Mouse (Mus musculus) lung, postnatal 0 days (tissue): ENCODE data around the gene Cfap45. TPM values are rescaled to one million over a fixed set of nuclear protein-coding genes. Genes with fewer than 3 reads are reported as not detected.
A peak's percentile ranks its signal among the peaks of the same experiment; 100 is the strongest.

Source experiments
- ATAC-seq: fragments of 200-750 bp; cut with Nextera tagmentation; 2 replicates; pipeline ENCODE4 v1.8.0; 2017; ENCODE audit warnings: moderate library complexity
- DNase-seq: peaks from one replicate; pipeline ENCODE4 v3.0.0-alpha.2; 2016; ENCODE audit warnings: low spot score
- H3K27ac ChIP-seq: fragments of 300-500 bp; sonication (generic); 2 replicates; pipeline ENCODE4 v1.5.1; 2014; ENCODE audit warnings: antibody characterized with exemption, mild to moderate bottlenecking, low read length, mixed read lengths
- H3K27me3 ChIP-seq: fragments of 300-500 bp; sonication (generic); replicated peaks from 2 replicates; pipeline ENCODE4 v1.6.1; 2014; ENCODE audit warnings: low read length, mixed read lengths; ENCODE audit not compliant: insufficient read depth
- H3K36me3 ChIP-seq: fragments of 300-500 bp; sonication (generic); 2 replicates; pipeline ENCODE4 v1.6.1; 2014; ENCODE audit warnings: low read length, mixed read lengths; ENCODE audit not compliant: insufficient read depth
- H3K4me1 ChIP-seq: fragments of 300-500 bp; sonication (generic); 2 replicates; pipeline ENCODE4 v1.6.1; 2014; ENCODE audit warnings: antibody characterized with exemption, low read depth, low read length, mixed read lengths; ENCODE audit not compliant: insufficient read depth
- H3K4me2 ChIP-seq: fragments of 300-500 bp; sonication (generic); replicated peaks from 2 replicates; pipeline ENCODE4 v1.6.1; 2014; ENCODE audit warnings: low read depth, mild to moderate bottlenecking, low read length, moderate library complexity, mixed read lengths
- H3K4me3 ChIP-seq: fragments of 300-500 bp; sonication (generic); 2 replicates; pipeline ENCODE4 v1.5.1; 2014; ENCODE audit warnings: low read depth, low read length
- H3K9ac ChIP-seq: fragments of 300-500 bp; sonication (generic); replicated peaks from 2 replicates; pipeline ENCODE4 v1.6.1; 2014; ENCODE audit warnings: low read depth, mild to moderate bottlenecking
- H3K9me3 ChIP-seq: fragments of 300-500 bp; sonication (generic); 2 replicates; pipeline ENCODE4 v1.6.1; 2016; ENCODE audit warnings: low read length, mixed read lengths
- CTCF ChIP-seq: IDR thresholded peaks from 2 replicates; pipeline ENCODE4 v1.5.1; 2016; ENCODE audit warnings: antibody characterized with exemption, mild to moderate bottlenecking
- EP300 ChIP-seq: IDR thresholded peaks from 2 replicates; pipeline ENCODE4 v1.6.1; 2016; ENCODE audit warnings: antibody characterized with exemption, mild to moderate bottlenecking, control low read depth
- WGBS: fragments of 180-500 bp; shearing (Covaris S2); extraction: QIAGEN DNeasy Blood & Tissue Kit; methylation state at CpG from one replicate; pipeline ENCODE4 v1.1.7; 2014; 5-methylcytosine and 5-hydroxymethylcytosine counted together
- polyA plus RNA-seq: library from polyadenylated mRNA; unstranded; fragments of >200 nt; fragmentation: Nextera tagmentation; extraction: Ambion mirVana; gene quantifications from 2 replicates; pipeline ENCODE4 v1.2.1, GENCODE M21; 2015

The Cfap45 gene
- polyA plus RNA-seq, 1 experiment from 2014 or later, result 12.2 TPM

DNA sequence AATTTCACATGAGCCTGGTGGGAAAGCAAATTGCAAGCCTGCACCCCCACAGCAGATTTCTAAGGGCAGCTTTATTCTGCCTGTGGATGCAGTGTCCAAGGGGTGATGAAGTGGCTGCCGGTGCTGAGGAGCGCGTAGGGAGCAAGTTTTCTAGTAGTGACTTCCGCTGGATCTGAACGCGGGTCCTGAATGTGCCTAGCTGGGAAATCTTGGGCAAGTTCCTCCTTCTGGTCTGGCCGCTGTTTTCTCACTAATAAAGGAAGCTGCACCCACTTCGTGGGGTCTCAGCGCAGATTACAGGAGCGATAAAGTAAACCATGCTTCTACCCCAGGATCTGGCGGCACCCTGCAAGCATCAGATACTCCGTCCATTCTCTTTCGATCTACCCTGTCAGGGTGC is 39.5 kb upstream of the Cfap45 start:
- no peaks in the 10 kb centered on the region for H3K4me1 ChIP-seq
- WGBS, result 11% methylated on average over 13 of the region's 13 CpGs
- H3K36me3 ChIP-seq, result no peaks in the 10 kb centered on the region
- H3K4me2 ChIP-seq, result peak overlapping the region; percentile 72
- peak overlapping the region; percentile 32; the same call in 1 of the 2 replicates for H3K4me3 ChIP-seq
- H3K27ac ChIP-seq, result 0 out of 2 replicates have a peak overlapping the region, but pooled peaks have one; percentile 38
- no peak for TF ChIP-seq EP300
- DNase-seq (no peak), ATAC-seq (no peak)
- H3K9ac ChIP-seq, result no peak overlapping the region
- H3K9me3 ChIP-seq, result no peaks in the 10 kb centered on the region
- H3K27me3 ChIP-seq, result no peaks in the 10 kb centered on the region

GRCm38 (mm10) chr1:172481540-172482280 is 38.9 kb upstream of the Cfap45 start, which contains the start of gene Igsf9:
Igsf9 (plus strand) TSS chr1:172481788.
- no peaks in the 10 kb centered on the region for H3K9me3 ChIP-seq
- no peaks in the 10 kb centered on the region for H3K4me1 ChIP-seq
- peak within 1 kb of the TSS; percentile 38 for H3K27ac ChIP-seq
- ATAC-seq (peak; percentile 95), DNase-seq (peak; percentile 93)
- no peaks in the 10 kb centered on the region for H3K27me3 ChIP-seq
- no peak within 1 kb of the TSS for H3K9ac ChIP-seq
- WGBS, result under 1% methylated on average over 37 of the region's 38 CpGs
- H3K4me3 ChIP-seq, result peak within 1 kb of the TSS; percentile 32
- no peaks in the 10 kb centered on the region for H3K36me3 ChIP-seq
- TF ChIP-seq CTCF (peak; percentile 80), EP300 (no peak)
- peak within 1 kb of the TSS; percentile 72 for H3K4me2 ChIP-seq

- Histone ChIP-seq H3K27ac (no peak overlapping the region), H3K9ac (no peak overlapping the region), H3K4me3 (no peak overlapping the region), H3K4me1 (no peaks in the 10 kb centered on the region), H3K27me3 (no peaks in the 10 kb centered on the region), H3K9me3 (no peaks in the 10 kb centered on the region), H3K36me3 (no peaks in the 10 kb centered on the region), H3K4me2 (peak overlapping the region; percentile 72)
- no peak for ATAC-seq
- TF ChIP-seq CTCF (no peak), EP300 (no peak)
- 13% methylated on average over 12 of the region's 12 CpGs for WGBS
- DNase-seq, result no peak
Measured at GRCm38 (mm10) chr1:172482518-172483360, 37.9 kb upstream of the Cfap45 start.

GRCm38 (mm10) chr1:172483361-172483660 is 37.3 kb upstream of the Cfap45 start:
- WGBS, result 38% methylated on average over 4 of the region's 4 CpGs
- no peak for TF ChIP-seq CTCF
- TF ChIP-seq EP300, result no peak
- DNase-seq, result no peak
- Histone ChIP-seq H3K9ac (no peak overlapping the region), H3K4me2 (no peak overlapping the region), H3K36me3 (no peaks in the 10 kb centered on the region), H3K4me3 (no peak overlapping the region), H3K4me1 (no peaks in the 10 kb centered on the region), H3K9me3 (no peaks in the 10 kb centered on the region), H3K27ac (no peak overlapping the region), H3K27me3 (no peaks in the 10 kb centered on the region)
- ATAC-seq, result no peak

- TF ChIP-seq EP300 (no peak), CTCF (no peak)
- Histone ChIP-seq H3K9ac (no peak overlapping the region), H3K9me3 (no peaks in the 10 kb centered on the region), H3K4me3 (no peak overlapping the region), H3K27ac (no peak overlapping the region), H3K4me2 (no peak overlapping the region), H3K27me3 (no peaks in the 10 kb centered on the region), H3K36me3 (no peaks in the 10 kb centered on the region), H3K4me1 (no peaks in the 10 kb centered on the region)
- DNase-seq (no peak), ATAC-seq (no peak)
- 59% methylated on average over 11 of the region's 11 CpGs for WGBS
Measured at GRCm38 (mm10) chr1:172484236-172484635, 36.4 kb upstream of the Cfap45 start.

GRCm38 (mm10) chr1:172484671-172485070 is 35.9 kb upstream of the Cfap45 start:
- WGBS, result 64% methylated on average over 13 of the region's 13 CpGs
- H3K9me3 ChIP-seq, result no peaks in the 10 kb centered on the region
- ATAC-seq (no peak), DNase-seq (no peak)
- no peaks in the 10 kb centered on the region for H3K4me1 ChIP-seq
- no peaks in the 10 kb centered on the region for H3K36me3 ChIP-seq
- TF ChIP-seq EP300 (no peak), CTCF (no peak)
- no peak overlapping the region for H3K4me3 ChIP-seq
- H3K27me3 ChIP-seq, result no peaks in the 10 kb centered on the region
- no peak overlapping the region for H3K27ac ChIP-seq
- no peak overlapping the region for H3K9ac ChIP-seq
- H3K4me2 ChIP-seq, result no peak overlapping the region
